Mouse (Mus musculus) left cerebral cortex, adult 9 months (tissue): Measurements from ENCODE around the gene Bach2.

Experiments
- DNase-seq, 2 experiments: peaks; one replicate each; pipeline ENCODE4 v3.0.0; 2022; ENCODE audit warnings: low spot score in 2 of 2

Bach2 gene

GRCm38 (mm10) chr4:32525000-32525399, 286.4 kb downstream of the Bach2 start:
- DNase-seq: no peak

- DNase-seq: no peak
These were observed 287.7 kb downstream of the Bach2 start for GRCm38 (mm10) chr4:32526228-32526836.

GRCm38 (mm10) chr4:32529443-32529995, 290.9 kb downstream of the Bach2 start:
- DNase-seq: no peak

- no peak for DNase-seq
These were observed 291.9 kb downstream of the Bach2 start for GRCm38 (mm10) chr4:32530421-32530920.

- DNase-seq: peak; percentile 33 to 66
These were observed 292.6 kb downstream of the Bach2 start for GRCm38 (mm10) chr4:32530921-32531846.

- no peak for DNase-seq
These were observed 293.5 kb downstream of the Bach2 start for GRCm38 (mm10) chr4:32532079-32532478.

GRCm38 (mm10) chr4:32533735-32534134, 295.1 kb downstream of the Bach2 start:
- DNase-seq: no peak

- no peak for DNase-seq
These were observed 297.0 kb downstream of the Bach2 start for GRCm38 (mm10) chr4:32535626-32536025.

GRCm38 (mm10) chr4:32536870-32537508, 298.4 kb downstream of the Bach2 start:
- DNase-seq: no peak

GRCm38 (mm10) chr4:32538088-32538487, 299.5 kb downstream of the Bach2 start:
- peak in 1 of 2 experiments; percentile 72 for DNase-seq

- DNase-seq: no peak
These were observed 299.9 kb downstream of the Bach2 start for GRCm38 (mm10) chr4:32538488-32538887.

GRCm38 (mm10) chr4:32538987-32539386, 300.4 kb downstream of the Bach2 start:
- no peak for DNase-seq

GRCm38 (mm10) chr4:32544821-32545545, 306.4 kb downstream of the Bach2 start:
- no peak for DNase-seq

GRCm38 (mm10) chr4:32545548-32545947, 306.9 kb downstream of the Bach2 start:
- DNase-seq: no peak

- no peak for DNase-seq
These were observed 310.5 kb downstream of the Bach2 start for GRCm38 (mm10) chr4:32549150-32549549.

- DNase-seq: no peak
These were observed 312.7 kb downstream of the Bach2 start for GRCm38 (mm10) chr4:32551337-32551736.

GRCm38 (mm10) chr4:32555506-32555905, 316.9 kb downstream of the Bach2 start:
- DNase-seq: no peak

GRCm38 (mm10) chr4:32560246-32560645, 321.6 kb downstream of the Bach2 start:
- peak in 1 of 2 experiments; percentile 48 for DNase-seq

GRCm38 (mm10) chr4:32560724-32561554, 322.3 kb downstream of the Bach2 start:
- peak in 1 of 2 experiments; percentile 30 for DNase-seq

GRCm38 (mm10) chr4:32561555-32562095, 323.0 kb downstream of the Bach2 start:
- peak in 1 of 2 experiments; percentile 77 for DNase-seq
